Mouse (Mus musculus): ENCODE measurements at regions not wholly inside any gene's neighbourhood (a gene's known extent, or its start where the extent isn't known, plus 50 kb on each side); places are given as distances from the start of the nearest gene placed in this dataset.

- DNase-seq (ENCODE audit: low spot score) = no peak
These were observed 126.9 kb upstream of the Zdhhc25 start for GRCm38 (mm10) chr15:88473221-88473620.

GRCm38 (mm10) chr15:88483471-88483870, 116.6 kb upstream of the Zdhhc25 start:
- no peak for DNase-seq (ENCODE audit: low spot score)

GRCm38 (mm10) chr15:88489715-88490114, 110.4 kb upstream of the Zdhhc25 start:
- no peak for DNase-seq (ENCODE audit: low spot score)

- no peak for DNase-seq (ENCODE audit: low spot score)
These were observed 109.6 kb upstream of the Zdhhc25 start for GRCm38 (mm10) chr15:88490316-88491090.

GRCm38 (mm10) chr15:88491091-88491366, 109.1 kb upstream of the Zdhhc25 start:
- DNase-seq (ENCODE audit: low spot score) = no peak

DNA sequence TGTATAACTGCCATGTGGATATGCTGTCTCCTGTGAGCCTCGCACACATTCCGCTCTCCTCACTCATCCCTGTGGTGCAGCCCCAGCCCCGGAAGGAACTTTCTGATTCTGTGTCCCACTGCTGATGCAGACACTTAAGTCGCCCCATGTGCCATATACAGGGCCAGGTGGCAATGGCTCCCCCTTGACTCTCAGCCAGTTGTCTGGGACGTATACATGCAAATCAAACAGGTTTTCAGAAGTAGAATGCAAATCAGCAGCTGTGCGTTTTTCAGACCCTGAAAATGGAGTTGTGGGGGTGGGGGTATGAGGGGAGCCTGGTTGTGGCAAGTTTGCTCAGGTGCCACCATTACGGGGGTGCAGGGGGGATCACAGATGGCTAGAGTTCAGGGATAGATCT, 102.1 kb upstream of the Zdhhc25 start:
- no peak for DNase-seq (ENCODE audit: low spot score)

DNA sequence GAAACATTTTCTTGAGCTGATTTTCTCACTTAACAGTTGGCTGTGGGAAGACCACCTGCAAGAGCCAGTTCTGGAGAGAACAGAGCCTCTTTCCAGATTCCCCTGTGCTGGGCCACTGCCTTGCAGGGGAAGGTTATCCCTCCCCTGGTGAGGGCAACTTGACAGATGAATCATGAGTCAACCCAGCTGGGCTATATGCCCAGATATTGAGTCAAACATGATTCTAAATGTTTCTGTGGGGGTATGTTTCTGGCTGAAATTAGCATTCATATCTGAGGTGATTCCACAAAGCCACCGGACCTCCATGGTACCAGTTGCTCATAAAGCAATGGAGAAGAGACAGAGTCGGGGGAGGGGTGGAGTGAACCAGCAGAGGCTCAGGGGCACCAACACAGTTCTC, 97.8 kb upstream of the Zdhhc25 start:
- no peak for DNase-seq (ENCODE audit: low spot score)

- no peak for DNase-seq (ENCODE audit: low spot score)
These were observed 96.2 kb upstream of the Zdhhc25 start for GRCm38 (mm10) chr15:88503896-88504295.

DNA sequence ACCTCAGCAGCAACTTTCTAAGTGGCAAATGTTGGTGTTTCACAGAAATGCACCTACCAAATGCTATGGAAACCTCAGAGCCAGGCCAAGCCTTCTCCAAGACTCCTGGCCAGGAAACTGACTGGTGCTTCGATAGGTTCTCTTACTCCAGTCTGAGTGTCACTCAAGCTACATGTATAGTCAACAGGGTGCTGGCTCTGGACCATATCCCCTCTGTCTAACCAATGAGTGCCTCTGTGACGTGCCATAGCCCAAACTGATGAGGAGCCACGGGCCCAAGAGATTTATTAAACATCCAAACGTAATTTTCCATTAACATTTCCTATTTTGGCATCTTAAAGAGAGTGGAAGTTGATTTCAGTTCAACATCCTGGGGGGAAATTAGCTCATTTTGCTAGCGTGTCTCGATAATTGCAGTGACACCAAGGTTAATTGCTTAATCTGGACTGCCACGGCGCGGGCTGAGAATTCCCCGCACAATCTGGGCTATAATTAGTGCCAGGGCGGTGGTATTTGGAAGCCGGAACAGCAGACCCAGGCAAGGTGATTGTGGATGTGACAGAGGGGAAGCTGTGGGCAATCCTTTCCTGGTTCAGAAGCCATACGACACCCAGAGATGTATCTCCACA, 94.5 kb upstream of the Zdhhc25 start:
- no peak for DNase-seq (ENCODE audit: low spot score)

- no peak for DNase-seq (ENCODE audit: low spot score)
These were observed 92.2 kb upstream of the Zdhhc25 start for GRCm38 (mm10) chr15:88507886-88508285.

DNA sequence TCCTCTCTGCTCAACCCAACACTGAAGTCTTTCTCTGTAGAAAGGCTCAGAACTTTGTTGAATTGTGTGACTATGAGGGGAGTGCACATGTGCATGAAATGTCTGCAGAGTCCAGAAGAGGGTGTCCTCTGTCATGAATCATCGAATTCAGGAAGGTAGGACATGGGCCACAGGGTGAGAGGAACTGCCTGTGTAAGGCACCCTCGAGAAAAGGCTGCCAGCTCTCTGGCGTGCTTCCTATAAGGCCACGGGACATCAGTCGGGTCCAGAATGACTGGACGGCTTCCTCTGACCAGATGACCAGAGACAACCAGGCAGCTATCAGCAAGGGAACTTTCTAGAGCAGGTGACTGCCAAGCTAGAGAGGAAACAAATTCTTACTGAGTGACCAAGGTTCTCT, 91.1 kb upstream of the Zdhhc25 start:
- no peak for DNase-seq (ENCODE audit: low spot score)

GRCm38 (mm10) chr15:88509626-88510025, 90.5 kb upstream of the Zdhhc25 start:
- no peak for DNase-seq (ENCODE audit: low spot score)

- no peak for DNase-seq (ENCODE audit: low spot score)
These were observed 86.0 kb upstream of the Zdhhc25 start for GRCm38 (mm10) chr15:88514091-88514490.

GRCm38 (mm10) chr15:88531218-88531617, 68.9 kb upstream of the Zdhhc25 start:
- DNase-seq (ENCODE audit: low spot score) = no peak

DNA sequence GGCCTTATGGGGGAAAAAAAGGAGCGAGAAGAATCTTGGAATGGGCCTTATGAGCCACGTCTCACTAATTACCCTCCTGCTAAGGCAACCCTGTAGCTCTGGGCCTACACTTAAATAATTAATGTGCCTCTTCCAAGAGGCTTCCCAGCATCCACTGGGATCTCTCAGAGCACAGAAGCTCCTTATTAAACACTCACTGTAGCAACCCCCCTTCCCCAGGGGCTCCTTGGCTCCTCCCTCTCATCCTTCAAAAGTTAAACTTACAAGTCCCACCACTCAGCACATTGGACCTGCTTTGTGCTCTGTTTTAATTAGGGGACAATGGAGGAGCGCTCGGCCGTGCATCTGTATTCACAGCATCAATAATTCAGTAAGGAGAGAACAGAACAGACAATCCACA, 68.1 kb upstream of the Zdhhc25 start:
- no peak for DNase-seq (ENCODE audit: low spot score)

DNA sequence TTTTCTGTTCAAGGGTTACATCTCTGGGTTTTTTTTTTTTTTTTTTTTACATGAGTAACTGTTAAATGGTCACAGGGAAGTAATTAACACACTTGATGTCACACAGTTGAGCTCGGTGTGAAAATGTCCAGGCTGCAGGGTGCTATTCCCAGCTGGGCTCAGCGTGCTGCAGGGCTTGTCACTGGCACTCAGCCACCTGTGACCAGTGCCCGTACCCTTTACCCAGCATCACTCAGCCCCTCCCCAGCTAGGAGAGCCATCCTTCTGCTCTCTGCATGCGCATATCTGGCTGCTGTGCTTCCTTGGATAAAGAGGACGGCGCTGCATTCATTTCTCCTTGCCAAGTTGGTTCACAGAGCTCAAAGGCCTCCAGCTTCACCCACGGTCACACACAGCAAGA, 66.7 kb upstream of the Zdhhc25 start:
- no peak for DNase-seq (ENCODE audit: low spot score)

DNA sequence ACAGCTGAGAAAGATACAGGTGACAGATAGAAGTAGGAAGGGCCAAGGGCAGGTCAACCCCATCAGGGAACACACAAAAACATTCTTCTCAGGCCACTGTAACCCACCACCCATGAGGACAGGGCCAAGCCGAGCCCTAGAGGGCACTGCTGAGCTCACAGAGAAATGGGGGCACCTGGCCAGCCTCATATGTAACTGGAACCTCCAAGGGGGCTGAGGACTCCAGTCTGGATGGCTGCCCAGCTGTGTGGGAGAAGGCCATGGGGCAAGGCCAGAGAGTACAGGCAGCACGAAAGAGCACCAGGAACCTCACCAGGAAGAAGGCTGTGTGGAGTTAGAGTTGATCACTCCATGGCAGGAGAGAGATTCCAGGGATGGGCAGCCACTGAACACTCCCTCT, 64.6 kb upstream of the Zdhhc25 start:
- no peak for DNase-seq (ENCODE audit: low spot score)

DNA sequence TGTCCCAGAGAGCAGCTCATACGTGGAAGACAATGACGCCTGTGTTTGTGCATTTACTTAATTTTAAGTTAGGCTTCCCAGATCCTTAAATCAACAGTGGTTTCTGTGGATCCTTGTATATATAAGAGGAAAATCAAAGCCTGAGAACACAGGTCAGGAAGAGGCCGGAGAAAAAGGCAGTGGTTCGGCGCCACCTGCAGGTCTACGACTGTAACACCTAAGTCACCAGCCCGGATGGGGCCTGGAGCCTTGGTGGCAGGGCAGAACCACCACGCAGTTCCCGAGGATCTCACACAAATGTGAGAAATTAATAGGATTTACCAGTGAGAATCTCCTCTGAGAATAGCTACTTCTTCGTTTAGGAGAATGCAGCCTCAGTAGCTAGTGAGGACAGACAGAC, 62.9 kb upstream of the Zdhhc25 start:
- DNase-seq (ENCODE audit: low spot score) = no peak

DNA sequence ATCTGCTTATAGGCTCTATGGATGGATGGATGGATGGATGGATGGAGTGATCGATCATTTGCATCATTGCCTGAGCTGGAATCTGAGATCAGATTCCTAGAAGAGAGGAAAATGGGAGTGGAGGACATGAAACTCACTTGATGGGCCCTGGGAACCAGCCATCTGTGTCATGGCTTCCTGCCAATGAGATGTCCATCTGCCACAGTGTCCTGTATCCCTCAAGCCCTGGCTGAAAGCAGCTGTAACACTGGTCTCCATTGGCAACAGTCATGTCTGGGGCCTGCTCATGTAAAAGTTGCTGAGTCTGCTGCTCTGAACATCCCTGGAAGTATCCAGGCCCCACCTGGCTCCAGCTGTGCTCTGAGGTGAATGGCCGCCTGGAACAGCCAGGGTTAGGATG, 57.5 kb upstream of the Zdhhc25 start:
- no peak for DNase-seq (ENCODE audit: low spot score)

DNA sequence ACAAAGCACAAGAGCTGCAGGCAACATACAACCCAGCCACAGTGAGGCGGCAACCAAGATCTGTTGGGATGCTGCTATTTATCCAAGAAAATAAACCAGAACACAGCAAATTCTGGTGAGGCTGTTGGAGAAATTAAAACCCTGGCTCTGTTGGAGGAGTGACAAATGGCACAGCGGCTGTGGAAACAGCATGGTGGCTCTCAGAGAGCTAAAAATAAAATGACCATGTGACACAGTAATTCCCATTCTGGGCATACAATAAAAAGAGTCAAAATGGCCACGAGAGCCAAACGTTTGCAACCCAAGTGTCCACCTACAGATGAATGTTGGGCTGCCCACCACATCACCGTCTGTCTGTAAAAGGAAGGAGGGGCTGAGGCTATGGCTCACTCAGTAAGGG, 55.9 kb upstream of the Zdhhc25 start:
- no peak for DNase-seq (ENCODE audit: low spot score)

DNA sequence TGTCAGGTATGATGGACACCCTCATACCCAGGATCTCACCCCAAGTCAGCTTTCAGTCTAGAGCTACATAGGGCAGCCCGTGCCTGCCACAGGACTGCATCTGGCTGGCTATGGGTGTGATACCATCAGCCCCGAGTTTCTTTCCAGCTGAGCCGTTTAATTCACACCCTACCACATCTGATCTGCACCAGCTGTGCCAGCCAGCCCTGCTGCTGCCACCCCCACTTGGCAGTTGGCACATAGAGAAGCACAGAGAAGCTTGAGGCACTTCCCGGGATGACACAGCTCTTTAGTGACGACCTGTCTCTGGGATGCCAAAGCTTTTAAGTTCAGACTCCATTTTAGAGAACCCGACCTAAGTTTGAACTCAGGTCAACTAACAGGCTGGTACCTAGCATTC, 51.8 kb upstream of the Zdhhc25 start:
- DNase-seq (ENCODE audit: low spot score) = no peak

Measured in ovary, adult 18-20 months (tissue).